Comparison of ENCODE assay signal across 22 mouse cellular contexts in the genomic region with DNA sequence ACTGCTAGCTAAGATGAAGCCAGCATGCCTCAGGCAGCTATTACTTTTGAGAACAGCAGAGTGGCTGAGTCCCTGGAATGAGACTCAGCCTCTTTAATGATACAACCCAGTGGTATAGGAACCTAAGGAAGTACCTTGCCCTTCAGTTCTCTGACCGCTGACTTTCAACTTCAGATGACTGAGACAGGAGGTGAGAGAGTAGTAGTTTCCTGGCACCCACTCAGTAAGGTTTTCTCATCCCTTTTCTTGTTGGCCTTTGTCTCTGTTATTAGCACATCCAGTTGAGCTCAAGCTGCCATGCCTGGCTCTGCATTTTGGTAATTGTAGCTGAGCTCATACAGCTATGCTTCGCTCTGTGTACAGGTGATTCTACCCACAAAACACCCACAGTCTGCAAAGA.
DNase-seq lines count a peak whose midpoint lies in the region; ATAC-seq and TF ChIP-seq lines count a peak whose summit lies in the region.
"Had no signal": no experiment of that assay in that cellular context is flagged by ENCODE, and none has a peak within 500 bp of the region (broad histone marks: within the 10 kb centered on the region; RNA-seq: fewer than 3 reads in every experiment).

No protein-coding gene starts in this region.

- H3K27ac ChIP-seq in kidney, adult 2 months (ENCODE audit: insufficient read depth, low read depth, low read length), result peak overlapping the region; percentile 45; the same call in 1 of the 2 replicates
- peak overlapping the region; percentile 65; the same call in 1 of the 2 replicates for H3K27ac ChIP-seq in kidney, postnatal 0 days
- no peak overlapping the region for H3K27ac ChIP-seq in forebrain, embryonic 15.5 days (replicated peaks)
- H3K27ac ChIP-seq: embryonic facial prominence, embryonic 12.5 days; embryonic facial prominence, embryonic 15.5 days; heart, adult 2 months; hindbrain, embryonic 12.5 days; hindbrain, embryonic 15.5 days had no signal

- H3K36me3 ChIP-seq in kidney, adult 2 months (ENCODE audit: control insufficient read depth, insufficient read depth, low read length), result no peaks in the 10 kb centered on the region
- H3K36me3 ChIP-seq in kidney, postnatal 0 days (ENCODE audit: insufficient read depth, low read length), result no peaks in the 10 kb centered on the region
- H3K36me3 ChIP-seq in forebrain, embryonic 15.5 days, result no peaks in the 10 kb centered on the region
- H3K36me3 ChIP-seq: embryonic facial prominence, embryonic 12.5 days; embryonic facial prominence, embryonic 15.5 days; hindbrain, embryonic 12.5 days; hindbrain, embryonic 15.5 days had no signal

- H3K4me1 ChIP-seq in kidney, adult 2 months (ENCODE audit: control insufficient read depth, insufficient read depth, low read length), result peaks cover 4% of the 10 kb centered on the region
- no peaks in the 10 kb centered on the region for H3K4me1 ChIP-seq in kidney, postnatal 0 days (replicated peaks; ENCODE audit: insufficient read depth, low read length)
- H3K4me1 ChIP-seq in forebrain, embryonic 15.5 days, result no peaks in the 10 kb centered on the region
- H3K4me1 ChIP-seq: hindbrain, embryonic 12.5 days; hindbrain, embryonic 15.5 days had no signal

- no peaks in the 10 kb centered on the region for H3K27me3 ChIP-seq in kidney, adult 2 months (replicated peaks; ENCODE audit: control insufficient read depth, insufficient read depth, low read length)
- H3K27me3 ChIP-seq in kidney, postnatal 0 days (ENCODE audit: insufficient read depth, low read length), result no peaks in the 10 kb centered on the region
- H3K27me3 ChIP-seq in forebrain, embryonic 15.5 days, result no peaks in the 10 kb centered on the region
- H3K27me3 ChIP-seq: embryonic facial prominence, embryonic 12.5 days; embryonic facial prominence, embryonic 15.5 days; hindbrain, embryonic 12.5 days; hindbrain, embryonic 15.5 days had no signal

- no peak overlapping the region for H3K4me2 ChIP-seq in kidney, postnatal 0 days (ENCODE audit: low read length)
- H3K4me2 ChIP-seq in forebrain, embryonic 15.5 days (replicated peaks), result no peak overlapping the region
- H3K4me2 ChIP-seq: embryonic facial prominence, embryonic 12.5 days; embryonic facial prominence, embryonic 15.5 days; heart, embryonic 11.5 days; hindbrain, embryonic 12.5 days; hindbrain, embryonic 15.5 days had no signal

- H3K9me3 ChIP-seq in kidney, postnatal 0 days (replicated peaks; ENCODE audit: low read length), result no peaks in the 10 kb centered on the region
- H3K9me3 ChIP-seq in forebrain, embryonic 15.5 days, result no peaks in the 10 kb centered on the region
- H3K9me3 ChIP-seq: embryonic facial prominence, embryonic 12.5 days; embryonic facial prominence, embryonic 15.5 days; hindbrain, embryonic 12.5 days; hindbrain, embryonic 15.5 days had no signal

- no peak for TF ChIP-seq POLR2A in kidney, adult 2 months (IDR thresholded peaks at IDR 0.05; ENCODE audit: low read depth, low read length)

- no peak overlapping the region for H3K9ac ChIP-seq in kidney, postnatal 0 days (ENCODE audit: low read depth, low read length)
- H3K9ac ChIP-seq in forebrain, embryonic 15.5 days (replicated peaks), result no peak overlapping the region
- H3K9ac ChIP-seq: embryonic facial prominence, embryonic 12.5 days; embryonic facial prominence, embryonic 15.5 days; hindbrain, embryonic 12.5 days; hindbrain, embryonic 15.5 days had no signal

- no peak for ATAC-seq in kidney, postnatal 0 days (replicated peaks; ENCODE audit: low FRiP score, low read depth)
- ATAC-seq in forebrain, embryonic 15.5 days (replicated peaks), result no peak
- ATAC-seq: forebrain, embryonic 16.5 days had no signal

- DNase-seq in kidney, adult 2 months, result no peak
- DNase-seq in kidney, adult 18-20 months, result no peak
- no peak for DNase-seq in kidney, postnatal 0 days (ENCODE audit: low spot score)
- DNase-seq in kidney, adult 8-10 months, result no peak
- DNase-seq in induced T-regulatory cell, adult 2 months (ENCODE audit: low read depth), result peak; percentile 9
- DNase-seq in urinary bladder, postnatal 4 days (ENCODE audit: low spot score in 2 of 2), result no peak
- DNase-seq: adrenal gland, postnatal 10 days; adrenal gland, postnatal 36 days; cerebellum, adult 11 months; cerebellum, adult 2 months; cerebellum, adult 9-11 months; cerebellum, postnatal 25 days; gastrocnemius, postnatal 10 days; gastrocnemius, postnatal 36 days; heart, adult 2 months had no signal

- H3K4me3 ChIP-seq in kidney, adult 2 months (ENCODE audit: insufficient read depth, low read depth, low read length), result no peak overlapping the region
- no peak overlapping the region for H3K4me3 ChIP-seq in kidney, postnatal 0 days (replicated peaks; ENCODE audit: low read depth, low read length)
- H3K4me3 ChIP-seq in forebrain, embryonic 15.5 days, result no peak overlapping the region
- H3K4me3 ChIP-seq: embryonic facial prominence, embryonic 12.5 days; embryonic facial prominence, embryonic 15.5 days; heart, adult 2 months; hindbrain, embryonic 12.5 days; hindbrain, embryonic 15.5 days had no signal

- WGBS in kidney, adult 2 months, result 93% methylated on average over 2 of the region's 2 CpGs
- WGBS in kidney, postnatal 0 days, result 81% methylated on average over 2 of the region's 2 CpGs
- 98% methylated on average over 2 of the region's 2 CpGs for WGBS in forebrain, embryonic 15.5 days

- TF ChIP-seq CTCF in kidney, adult 2 months (conservative IDR thresholded peaks at IDR 0.05; ENCODE audit: insufficient read depth, insufficient read length, low read depth, low read length), result no peak
- TF ChIP-seq CTCF in kidney, postnatal 0 days (IDR thresholded peaks at IDR 0.05; ENCODE audit: low read depth), result no peak
